Mouse (Mus musculus) embryonic facial prominence, embryonic 13.5 days (tissue): Measurements from ENCODE around the gene Olfr56. TPM values are rescaled to one million over a fixed set of nuclear protein-coding genes. Genes with fewer than 3 reads are reported as not detected.
"Not testable (repeated sequence)": the region's sequence is repeated elsewhere in the genome, so short reads cannot be mapped to it uniquely, and the experiment has no call there.

Experiments
- ATAC-seq: fragments of 200-750 bp; cut with Nextera tagmentation; 2 replicates; pipeline ENCODE4 v1.8.0; 2017; ENCODE audit warnings: low read depth; ENCODE audit not compliant: insufficient number of reproducible peaks, insufficient read depth, low FRiP score, low TSS enrichment
- H3K27ac ChIP-seq: fragments of 300-500 bp; sonication (generic); 2 replicates; pipeline ENCODE4 v1.5.1; 2015; ENCODE audit warnings: moderate library complexity, mild to moderate bottlenecking, inconsistent platforms
- H3K27me3 ChIP-seq: fragments of 300-500 bp; sonication (generic); 2 replicates; pipeline ENCODE4 v1.6.1; 2015; ENCODE audit warnings: mild to moderate bottlenecking, inconsistent platforms
- H3K36me3 ChIP-seq: fragments of 300-500 bp; sonication (generic); 2 replicates; pipeline ENCODE4 v1.6.1; 2015; ENCODE audit warnings: mild to moderate bottlenecking, inconsistent platforms
- H3K4me1 ChIP-seq: fragments of 300-500 bp; sonication (generic); 2 replicates; pipeline ENCODE4 v1.6.1; 2015; ENCODE audit warnings: inconsistent platforms
- H3K4me2 ChIP-seq: fragments of 300-500 bp; sonication (generic); 2 replicates; pipeline ENCODE4 v1.6.1; 2015; ENCODE audit warnings: moderate library complexity, mild to moderate bottlenecking, inconsistent platforms
- H3K4me3 ChIP-seq: fragments of 300-500 bp; sonication (generic); 2 replicates; pipeline ENCODE4 v1.5.1; 2015; ENCODE audit warnings: mild to moderate bottlenecking, inconsistent platforms
- H3K9ac ChIP-seq: fragments of 300-500 bp; sonication (generic); 2 replicates; pipeline ENCODE4 v1.6.1; 2015; ENCODE audit warnings: mild to moderate bottlenecking, inconsistent platforms
- H3K9me3 ChIP-seq: fragments of 300-500 bp; sonication (generic); 2 replicates; pipeline ENCODE4 v1.6.1; 2016; ENCODE audit warnings: inconsistent platforms
- WGBS: fragments of 180-500 bp; shearing (Covaris S2); methylation state at CpG from one replicate; pipeline ENCODE4 v1.1.7; 2015; ENCODE audit warnings: mixed read lengths; 5-methylcytosine and 5-hydroxymethylcytosine counted together
- polyA plus RNA-seq: library from polyadenylated mRNA; unstranded; fragments of >200 nt; fragmentation: Nextera tagmentation; extraction: Ambion mirVana; gene quantifications from 2 replicates; pipeline ENCODE4 v1.2.1, GENCODE M21; 2015

The Olfr56 gene
- not detected in 2 replicates for polyA plus RNA-seq

- H3K4me3 ChIP-seq, H3K36me3 ChIP-seq, H3K27me3 ChIP-seq, H3K9me3 ChIP-seq, H3K4me2 ChIP-seq, H3K9ac ChIP-seq, H3K4me1 ChIP-seq, H3K27ac ChIP-seq, ATAC-seq: not testable (repeated sequence)
- no CpG with 5 or more reads among the region's 1 CpGs for WGBS
Measured at GRCm38 (mm10) chr11:48978240-48978939, at the start of gene Olfr56. Olfr56 (plus strand) TSS chr11:48978889.

GRCm38 (mm10) chr11:48933422-48933821, 45.3 kb upstream of the Olfr56 start:
- WGBS = 73% methylated on average over 1 of the region's 1 CpGs
- H3K9ac ChIP-seq, H3K27me3 ChIP-seq, H3K9me3 ChIP-seq, ATAC-seq, H3K27ac ChIP-seq, H3K4me1 ChIP-seq, H3K4me2 ChIP-seq, H3K36me3 ChIP-seq, H3K4me3 ChIP-seq: not testable (repeated sequence)

- not testable (repeated sequence) for H3K36me3 ChIP-seq, H3K27ac ChIP-seq, H3K9ac ChIP-seq, ATAC-seq, H3K4me2 ChIP-seq, H3K9me3 ChIP-seq, H3K4me1 ChIP-seq, H3K4me3 ChIP-seq, H3K27me3 ChIP-seq
- 75% methylated on average over 1 of the region's 1 CpGs for WGBS
Measured at GRCm38 (mm10) chr11:48933923-48934322, 44.8 kb upstream of the Olfr56 start.

GRCm38 (mm10) chr11:48935291-48935690, 43.4 kb upstream of the Olfr56 start:
- not testable (repeated sequence) for ATAC-seq, H3K9ac ChIP-seq, H3K4me3 ChIP-seq, H3K36me3 ChIP-seq, H3K4me2 ChIP-seq, H3K27me3 ChIP-seq, H3K27ac ChIP-seq, H3K4me1 ChIP-seq, H3K9me3 ChIP-seq
- WGBS = no CpG with 5 or more reads among the region's 3 CpGs

- not testable (repeated sequence) for H3K36me3 ChIP-seq, H3K9me3 ChIP-seq, H3K27me3 ChIP-seq, ATAC-seq, H3K27ac ChIP-seq, H3K4me2 ChIP-seq, H3K9ac ChIP-seq, H3K4me3 ChIP-seq, H3K4me1 ChIP-seq
Measured at GRCm38 (mm10) chr11:48939286-48939685, 39.4 kb upstream of the Olfr56 start.

- not testable (repeated sequence) for H3K4me3 ChIP-seq, H3K27me3 ChIP-seq, H3K27ac ChIP-seq, H3K4me2 ChIP-seq, H3K9me3 ChIP-seq, ATAC-seq, H3K36me3 ChIP-seq, H3K4me1 ChIP-seq, H3K9ac ChIP-seq
- WGBS = 86% methylated on average over 6 of the region's 6 CpGs
Measured at GRCm38 (mm10) chr11:48946090-48946489, 32.6 kb upstream of the Olfr56 start, which contains the start of gene Psme2b. Psme2b (minus strand) TSS chr11:48946190.

GRCm38 (mm10) chr11:48974686-48975085, 4.0 kb upstream of the Olfr56 start:
- not testable (repeated sequence) for H3K36me3 ChIP-seq, H3K9ac ChIP-seq, H3K27me3 ChIP-seq, ATAC-seq, H3K27ac ChIP-seq, H3K4me3 ChIP-seq, H3K4me2 ChIP-seq, H3K9me3 ChIP-seq, H3K4me1 ChIP-seq
- WGBS = no CpG with 5 or more reads among the region's 1 CpGs

GRCm38 (mm10) chr11:48979251-48979650, 562 bp downstream of the Olfr56 start, which contains the start of gene 9930111J21Rik1:
9930111J21Rik1 (minus strand) TSS chr11:48979398.
- WGBS = no CpG with 5 or more reads among the region's 3 CpGs
- not testable (repeated sequence) for H3K4me3 ChIP-seq, ATAC-seq

GRCm38 (mm10) chr11:48980052-48980451, 1.4 kb downstream of the Olfr56 start:
- WGBS = no CpG with 5 or more reads among the region's 5 CpGs
- not testable (repeated sequence) for ATAC-seq

More at GRCm38 (mm10) chr11:48979251-48979650, 562 bp downstream of the Olfr56 start, which contains the start of gene 9930111J21Rik1:
- H3K4me1 ChIP-seq, H3K27ac ChIP-seq, H3K9me3 ChIP-seq, H3K27me3 ChIP-seq, H3K9ac ChIP-seq, H3K4me2 ChIP-seq, H3K36me3 ChIP-seq: not testable (repeated sequence)

GRCm38 (mm10) chr11:48982848-48983247, 4.2 kb downstream of the Olfr56 start:
- no CpG with 5 or more reads among the region's 3 CpGs for WGBS
- H3K36me3 ChIP-seq, H3K4me2 ChIP-seq, H3K4me1 ChIP-seq, H3K27me3 ChIP-seq, ATAC-seq, H3K27ac ChIP-seq, H3K9me3 ChIP-seq, H3K4me3 ChIP-seq, H3K9ac ChIP-seq: not testable (repeated sequence)

More at GRCm38 (mm10) chr11:48980052-48980451, 1.4 kb downstream of the Olfr56 start:
- H3K9ac ChIP-seq, H3K9me3 ChIP-seq, H3K4me2 ChIP-seq, H3K27ac ChIP-seq, H3K4me3 ChIP-seq, H3K27me3 ChIP-seq, H3K36me3 ChIP-seq, H3K4me1 ChIP-seq: not testable (repeated sequence)

- not testable (repeated sequence) for H3K4me2 ChIP-seq, H3K27ac ChIP-seq, H3K4me3 ChIP-seq, H3K36me3 ChIP-seq, H3K27me3 ChIP-seq, ATAC-seq, H3K9ac ChIP-seq, H3K9me3 ChIP-seq, H3K4me1 ChIP-seq
- WGBS = 84% methylated on average over 2 of the region's 3 CpGs
Measured at GRCm38 (mm10) chr11:48988219-48988618, 9.5 kb downstream of the Olfr56 start.

- not testable (repeated sequence) for H3K9me3 ChIP-seq, H3K36me3 ChIP-seq, H3K9ac ChIP-seq, H3K27ac ChIP-seq, H3K4me2 ChIP-seq, ATAC-seq, H3K4me1 ChIP-seq, H3K4me3 ChIP-seq, H3K27me3 ChIP-seq
- WGBS = 74% methylated on average over 2 of the region's 2 CpGs
Measured at GRCm38 (mm10) chr11:48989981-48990380, 11.3 kb downstream of the Olfr56 start.
